Mouse (Mus musculus): ENCODE results near the gene Crisp1.

- TF ChIP-seq MAX (IDR thresholded peaks at IDR 0.05; ENCODE audit: low read depth) (no peak), POLR2AphosphoS2 (IDR thresholded peaks at IDR 0.05; ENCODE audit: insufficient read length, low read depth) (no peak)
Measured at GRCm38 (mm10) chr17:40319062-40319461, at the start of gene Crisp1.
